Mouse (Mus musculus): ENCODE measurements around the gene Capn13.

Capn13 gene

DNA sequence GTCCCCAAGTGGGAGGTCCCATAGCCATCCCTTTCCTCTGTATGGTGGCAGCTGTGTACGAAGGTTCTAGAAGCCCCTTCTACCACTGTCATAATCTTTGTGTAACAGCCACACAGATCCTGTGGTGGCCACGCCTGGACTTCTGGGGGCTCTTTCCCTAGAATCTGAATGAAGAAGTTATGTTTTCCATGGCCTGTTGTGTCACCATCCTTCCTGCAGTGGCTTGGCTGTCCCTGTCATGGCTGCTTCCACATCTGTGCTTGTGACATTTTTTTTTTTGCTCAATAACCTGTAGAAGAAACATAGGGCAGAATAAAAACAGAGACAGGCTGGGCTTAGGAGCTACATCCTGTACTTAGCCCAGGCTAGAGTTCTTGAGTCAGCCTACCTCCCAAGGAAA, at the start of gene Capn13:
Gene Capn13 (minus strand): TSS at position 5 of the 400 bp plus-strand sequence.
- 83% methylated on average over 2 of the region's 2 CpGs for WGBS

DNA sequence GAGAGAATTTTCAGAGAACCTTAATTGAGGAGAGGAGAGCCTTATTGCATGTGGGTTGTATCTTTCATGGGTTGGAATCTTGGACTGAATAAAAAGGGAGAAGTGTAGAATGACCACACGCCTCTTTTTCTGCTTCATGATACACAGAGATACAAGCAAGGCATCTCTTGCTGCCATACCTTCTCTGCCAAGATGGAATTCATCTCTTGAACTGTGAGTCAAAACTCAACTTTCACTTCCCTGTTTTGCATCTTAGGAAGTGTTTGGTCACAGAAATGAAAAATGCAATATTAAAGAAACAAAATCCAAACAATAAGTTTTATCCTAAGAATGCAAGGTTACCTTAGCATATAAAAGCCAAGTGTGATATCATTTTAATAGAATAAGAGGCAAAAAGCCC, 40.1 kb upstream of the Capn13 start:
- 71% methylated on average over 1 of the region's 1 CpGs for WGBS

DNA sequence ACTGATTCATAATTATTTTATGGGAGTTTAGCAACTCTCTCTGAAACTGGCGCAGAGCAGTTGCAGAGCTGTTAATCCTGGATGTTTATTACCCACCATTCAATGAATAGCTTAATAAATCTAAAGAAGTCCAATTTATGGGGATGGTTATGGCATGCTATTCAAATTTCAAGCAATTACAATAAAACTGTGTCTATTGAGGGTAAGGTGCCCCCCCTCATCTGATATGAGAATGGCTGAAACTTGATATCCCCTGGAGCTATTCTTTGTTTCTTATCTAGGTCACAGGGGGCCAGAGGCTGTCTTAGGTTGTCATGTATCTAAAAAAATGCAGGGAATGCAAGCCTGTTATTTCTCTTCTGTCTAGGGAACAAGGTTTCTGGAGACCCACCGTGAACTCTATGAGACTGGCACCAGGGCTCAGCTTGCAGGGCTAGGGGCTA, 31.9 kb upstream of the Capn13 start:
- WGBS = 78% methylated on average over 2 of the region's 2 CpGs

DNA sequence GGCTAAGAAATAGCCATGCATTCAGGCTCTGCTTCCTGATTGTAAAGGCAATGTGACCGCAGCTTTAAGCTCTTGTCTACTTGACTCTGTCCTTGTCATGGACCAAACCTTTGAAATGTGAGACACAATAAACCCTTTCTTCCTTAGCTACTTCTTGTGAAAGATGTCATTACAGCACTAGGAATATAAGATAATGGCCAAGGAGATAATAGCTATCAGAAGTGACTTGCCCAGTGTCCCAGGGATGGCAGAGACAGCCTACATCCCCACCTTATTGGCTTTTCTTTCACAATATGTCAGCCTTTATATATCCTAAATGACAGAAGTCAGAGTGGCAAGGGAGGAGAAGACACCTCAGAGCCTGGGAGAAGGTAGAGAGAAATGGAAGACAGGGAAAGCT, 31.4 kb upstream of the Capn13 start:
- 92% methylated on average over 1 of the region's 1 CpGs for WGBS

DNA sequence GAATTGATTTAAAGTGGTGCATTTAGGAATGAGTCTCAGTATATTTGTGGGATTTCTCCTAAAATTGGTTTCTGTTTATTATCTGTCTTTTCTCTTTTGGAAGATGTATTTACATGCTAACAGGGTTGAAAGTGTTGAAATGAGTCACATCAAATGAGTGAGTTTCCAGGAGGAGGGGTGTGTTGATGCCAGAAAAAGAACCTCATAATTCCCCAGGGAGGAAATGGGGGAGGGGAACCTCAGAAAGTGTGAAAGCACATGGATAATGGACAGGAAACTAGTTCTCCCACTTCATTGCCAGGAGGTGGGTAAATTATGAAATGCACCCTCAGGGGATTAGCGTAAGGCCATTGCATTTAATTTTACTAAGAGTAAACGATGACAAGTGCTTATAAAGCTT, 16.7 kb upstream of the Capn13 start:
- 27% methylated on average over 2 of the region's 2 CpGs for WGBS

DNA sequence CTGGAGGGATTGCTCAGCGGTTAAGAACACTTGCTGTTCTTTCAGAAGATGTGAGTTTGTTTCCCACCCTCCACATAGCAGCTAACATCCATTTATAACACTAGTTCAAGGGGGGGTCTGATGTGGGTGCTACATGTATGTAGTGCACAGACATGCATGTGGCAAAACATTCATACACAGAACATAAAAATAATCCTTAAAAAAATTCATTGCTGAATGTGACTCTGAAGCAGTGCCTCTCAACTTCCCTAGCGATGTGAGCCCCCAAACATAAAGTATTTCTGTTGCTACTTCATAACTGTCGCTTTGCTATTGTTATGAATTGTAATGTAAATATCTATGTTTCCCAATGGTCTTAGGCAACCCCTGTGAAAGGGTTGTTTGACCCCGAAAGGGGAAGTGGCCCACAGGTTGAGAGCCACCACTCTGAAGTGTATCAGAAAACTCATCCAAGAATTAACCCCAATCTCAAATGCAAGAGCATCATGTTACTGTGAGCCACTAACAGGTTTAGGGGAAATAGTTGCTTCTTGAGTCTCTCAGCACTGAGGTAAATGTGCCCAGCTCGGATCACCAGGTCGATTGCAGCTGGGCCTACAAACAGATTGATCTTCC, 15.6 kb upstream of the Capn13 start:
- 65% methylated on average over 6 of the region's 6 CpGs for WGBS

DNA sequence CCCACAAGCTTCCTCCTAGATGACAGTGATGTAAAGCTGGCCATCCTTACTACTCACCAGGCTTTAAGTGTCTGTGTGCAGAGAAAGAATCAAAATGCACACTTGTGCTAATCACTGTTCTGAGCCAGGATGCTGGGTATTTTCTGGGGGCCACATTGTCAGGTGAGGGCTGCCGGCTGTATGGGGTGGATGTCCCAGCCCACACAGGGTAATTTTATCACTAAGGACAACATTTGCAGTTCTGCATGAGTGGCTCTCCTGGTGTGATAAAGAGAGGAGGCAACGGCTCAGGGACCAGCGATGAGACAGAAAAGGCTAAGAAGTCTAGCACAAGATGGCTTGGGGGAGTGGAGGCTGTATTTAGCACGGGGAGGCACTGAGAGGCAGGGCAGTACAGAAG, 11.2 kb upstream of the Capn13 start:
- WGBS = 43% methylated on average over 4 of the region's 4 CpGs

DNA sequence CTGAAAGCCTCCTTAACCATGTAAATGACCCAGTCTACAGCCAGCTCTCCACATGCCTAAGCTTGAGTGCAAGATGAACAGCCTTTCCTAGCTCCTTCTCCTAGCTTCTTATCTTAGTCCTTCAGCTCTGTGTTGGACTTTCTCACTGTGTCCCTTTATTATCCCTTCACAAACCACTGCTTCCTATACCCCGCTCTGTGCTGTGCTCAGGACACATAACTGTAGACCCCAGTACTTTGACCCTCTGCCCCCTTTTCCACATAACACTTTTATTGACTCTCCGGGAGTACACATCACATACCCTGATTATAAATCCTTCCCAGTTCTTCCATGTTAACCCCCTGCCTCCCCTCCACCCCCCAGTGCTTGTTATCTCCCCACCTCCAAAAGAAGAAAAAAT, 606 bp upstream of the Capn13 start:
- 91% methylated on average over 2 of the region's 2 CpGs for WGBS

DNA sequence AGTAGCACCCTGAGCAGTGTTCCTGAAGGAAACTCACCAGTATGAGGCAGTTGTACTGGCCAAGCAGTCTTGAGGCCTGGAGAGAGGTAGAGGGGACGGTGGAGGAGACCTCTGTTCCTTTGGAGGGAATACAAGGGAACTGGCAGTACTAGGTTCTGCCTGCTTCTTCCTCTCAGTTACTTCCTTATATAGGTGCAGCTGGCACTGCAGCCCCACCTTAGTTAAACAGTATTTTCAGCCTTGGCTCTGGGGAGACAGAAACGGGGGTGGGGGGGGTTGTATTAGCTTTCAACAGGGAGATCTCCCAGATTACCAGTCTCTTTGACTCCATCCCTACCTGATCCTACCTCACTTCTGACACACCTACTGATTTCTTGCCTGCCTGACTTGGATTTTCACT, 1.5 kb downstream of the Capn13 start:
- 72% methylated on average over 2 of the region's 2 CpGs for WGBS

DNA sequence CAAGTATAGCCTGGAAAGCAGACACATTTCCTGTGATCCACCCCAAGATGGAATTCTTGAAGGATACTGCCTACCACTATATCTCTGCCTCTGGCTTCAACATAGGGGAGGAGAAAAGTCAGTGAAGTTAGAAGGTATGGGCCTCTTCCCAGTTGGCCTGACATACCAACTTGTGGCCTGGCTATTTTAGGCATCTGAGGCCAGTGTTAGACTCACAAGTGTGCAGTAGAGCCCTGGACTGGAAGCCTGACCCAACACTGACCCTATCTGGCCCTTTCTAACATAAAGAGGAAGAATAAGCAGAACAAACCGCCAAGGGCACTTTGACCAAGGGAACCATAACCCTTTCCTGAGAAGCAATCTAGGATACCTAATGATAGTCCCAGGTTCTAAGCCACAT, 7.3 kb downstream of the Capn13 start:
- WGBS = 84% methylated on average over 1 of the region's 1 CpGs

DNA sequence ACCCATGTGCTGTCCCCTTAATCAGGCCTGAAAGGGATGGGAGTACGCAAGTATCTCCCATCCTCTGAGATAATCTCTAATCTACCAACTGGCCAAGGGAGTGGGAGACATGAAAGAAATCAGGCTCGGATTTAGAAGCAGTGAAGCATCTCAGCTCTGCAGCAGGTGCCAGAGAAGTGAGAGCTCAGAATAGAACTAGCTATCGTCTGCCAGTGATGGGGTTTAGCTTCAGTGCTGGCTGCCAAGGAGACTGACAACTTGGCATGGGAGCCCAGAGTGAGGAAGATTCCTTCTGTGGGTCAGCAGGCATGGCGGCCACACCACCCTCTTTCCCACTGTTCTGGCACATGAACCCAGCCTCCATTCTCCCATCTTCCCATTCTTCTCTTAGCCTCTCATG, 8.9 kb downstream of the Capn13 start:
- WGBS = 28% methylated on average over 4 of the region's 4 CpGs

DNA sequence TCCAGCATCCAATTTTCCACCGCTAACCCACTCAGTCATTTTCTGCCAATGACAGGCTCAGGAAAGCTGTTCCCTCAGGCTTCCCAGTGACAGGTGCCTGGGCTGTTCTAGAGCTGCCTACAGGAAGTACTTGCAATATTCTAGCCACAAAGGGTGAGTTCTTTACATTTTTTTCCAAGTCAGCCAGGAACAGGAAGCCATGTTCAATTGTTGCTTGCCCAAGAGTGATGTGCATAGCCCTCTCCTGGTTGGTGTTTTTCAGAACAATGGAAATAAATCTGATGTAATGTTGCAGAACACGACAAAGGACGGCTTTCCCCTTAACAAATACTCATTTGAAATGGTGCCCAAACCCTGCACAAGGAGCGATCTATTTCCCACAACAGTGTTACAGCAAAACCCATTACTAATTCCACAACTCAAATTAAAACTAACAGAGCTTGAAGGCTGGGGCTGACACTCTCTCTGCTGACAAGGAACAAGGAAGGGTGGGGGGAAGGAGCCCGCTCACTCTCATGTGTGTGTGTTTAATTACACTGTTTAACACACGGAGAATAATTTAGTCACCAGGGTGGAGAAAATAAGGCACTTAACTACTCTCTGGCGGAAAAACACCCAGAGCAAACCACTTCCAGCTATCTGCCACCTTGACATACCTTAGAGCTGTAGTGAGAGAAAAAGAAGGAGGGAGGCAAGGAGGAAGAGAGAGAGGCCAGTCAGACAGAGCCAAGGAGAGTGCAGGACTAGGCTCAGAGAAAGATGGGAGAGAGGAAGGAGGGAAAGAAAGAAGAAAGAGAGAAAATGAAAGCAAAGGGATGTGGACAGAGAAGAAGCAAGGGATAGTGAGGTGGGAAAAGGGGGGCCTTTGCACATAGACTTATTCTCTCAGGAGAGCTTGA, 10.2 kb downstream of the Capn13 start:
- 34% methylated on average over 7 of the region's 7 CpGs for WGBS

DNA sequence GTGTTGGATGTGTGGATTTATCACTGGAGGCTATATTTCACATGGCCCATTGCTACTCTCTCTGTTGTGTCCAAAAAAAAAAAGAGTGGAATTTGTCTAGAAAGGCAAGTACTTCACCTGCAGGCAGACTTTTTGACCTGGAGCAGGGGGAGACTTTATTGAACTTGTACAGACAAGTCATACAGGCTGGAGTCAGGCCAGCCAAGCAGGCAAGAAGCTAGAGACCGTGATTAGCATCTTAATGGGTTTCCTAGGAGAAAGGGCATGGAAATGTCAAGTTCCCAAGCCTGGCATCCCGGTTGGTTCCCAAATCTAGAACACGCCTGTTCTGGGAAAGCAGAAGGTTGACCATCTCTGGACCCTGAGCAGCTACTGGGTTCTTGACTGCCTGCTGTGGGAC, 11.3 kb downstream of the Capn13 start:
- WGBS = 90% methylated on average over 3 of the region's 3 CpGs

DNA sequence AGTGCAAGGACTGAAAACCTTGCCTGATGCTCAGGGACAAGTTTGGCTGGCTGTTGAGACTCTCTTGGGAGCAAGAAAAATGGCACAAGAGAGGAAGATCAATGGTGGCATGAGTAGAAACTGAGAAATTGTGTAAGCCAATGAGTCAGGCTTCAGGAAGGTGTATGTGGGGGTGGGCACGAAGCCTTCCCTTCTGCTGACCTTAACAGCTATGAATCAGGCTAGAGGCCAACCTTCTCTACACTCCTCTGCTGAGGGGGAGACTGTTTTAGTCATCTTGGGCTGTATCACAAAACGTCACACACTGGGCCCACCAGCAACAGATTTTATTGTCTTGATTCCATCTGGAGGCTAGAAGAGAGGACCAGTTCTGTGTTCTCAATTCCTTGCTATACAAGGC, 14.1 kb downstream of the Capn13 start:
- 46% methylated on average over 2 of the region's 2 CpGs for WGBS

DNA sequence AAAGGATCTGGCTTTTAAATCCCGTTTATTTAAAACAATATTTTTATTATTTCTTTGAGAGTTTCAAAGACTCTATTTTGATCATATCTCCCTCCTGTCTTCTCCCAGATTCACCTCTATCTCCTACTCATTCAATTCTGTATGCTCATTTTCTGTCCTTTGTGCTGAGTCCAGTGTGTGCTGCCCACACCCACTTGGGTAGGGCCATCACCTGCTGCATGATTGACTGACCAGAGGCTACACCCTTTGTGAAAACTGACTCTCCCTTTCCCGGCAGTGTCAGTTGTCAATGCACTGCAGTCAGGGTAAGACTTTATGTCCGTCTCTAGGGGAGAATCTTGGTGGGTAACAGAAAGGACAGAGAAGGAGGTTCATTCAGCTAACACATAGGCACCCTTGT, 14.7 kb downstream of the Capn13 start:
- WGBS = 83% methylated on average over 3 of the region's 3 CpGs

DNA sequence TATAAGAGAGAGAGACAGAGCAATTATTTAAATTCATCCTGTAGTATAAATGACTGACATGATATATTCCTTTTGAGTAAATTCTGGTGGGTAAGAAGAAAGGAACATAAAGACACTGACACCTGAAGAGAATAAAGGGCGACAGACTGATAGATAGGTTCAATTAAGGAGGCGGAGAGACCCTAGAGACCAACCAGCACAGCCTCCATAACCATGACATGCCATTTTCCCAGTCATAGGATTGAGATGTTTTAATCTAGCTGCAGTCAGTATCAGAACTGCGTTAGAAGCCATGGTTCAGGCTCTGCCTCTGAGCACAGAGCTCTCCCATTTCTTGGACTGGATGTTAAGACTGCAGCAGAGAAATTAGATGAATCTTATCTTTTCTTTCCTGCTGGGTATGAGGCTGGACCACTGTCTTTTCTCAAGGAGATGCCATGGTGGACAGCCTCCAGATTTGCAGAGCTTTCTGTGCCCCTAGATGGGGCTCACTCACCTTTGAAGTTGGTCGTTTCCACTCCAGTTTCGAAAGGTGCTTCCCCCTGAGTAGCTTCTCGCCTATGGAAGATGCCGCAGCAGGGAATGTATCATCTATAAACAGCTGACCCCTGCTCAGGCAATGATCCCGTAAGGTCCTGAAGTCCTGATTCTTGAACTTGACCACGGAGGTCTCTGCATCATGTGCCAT, 18.2 kb downstream of the Capn13 start:
- WGBS = 90% methylated on average over 9 of the region's 9 CpGs

DNA sequence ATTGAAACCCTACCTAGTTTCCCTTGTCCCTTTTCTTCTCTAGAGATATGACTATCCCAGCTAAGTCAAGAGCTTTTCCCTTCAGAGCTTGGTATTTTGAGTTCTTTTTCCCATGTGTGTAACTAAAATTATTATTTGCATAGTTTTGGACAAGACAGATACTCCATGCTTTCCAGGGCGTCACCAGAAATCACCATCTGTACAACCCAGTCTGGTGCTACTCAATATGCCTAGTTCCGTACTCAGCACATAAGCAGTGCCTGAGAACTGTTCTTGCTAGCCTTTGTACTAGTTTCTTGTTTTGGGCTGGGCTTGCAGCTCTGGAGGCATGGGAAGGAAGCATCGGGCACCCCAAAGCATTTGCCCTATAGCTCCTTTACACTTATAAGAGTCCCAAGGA, 19.0 kb downstream of the Capn13 start:
- WGBS = 66% methylated on average over 3 of the region's 3 CpGs

DNA sequence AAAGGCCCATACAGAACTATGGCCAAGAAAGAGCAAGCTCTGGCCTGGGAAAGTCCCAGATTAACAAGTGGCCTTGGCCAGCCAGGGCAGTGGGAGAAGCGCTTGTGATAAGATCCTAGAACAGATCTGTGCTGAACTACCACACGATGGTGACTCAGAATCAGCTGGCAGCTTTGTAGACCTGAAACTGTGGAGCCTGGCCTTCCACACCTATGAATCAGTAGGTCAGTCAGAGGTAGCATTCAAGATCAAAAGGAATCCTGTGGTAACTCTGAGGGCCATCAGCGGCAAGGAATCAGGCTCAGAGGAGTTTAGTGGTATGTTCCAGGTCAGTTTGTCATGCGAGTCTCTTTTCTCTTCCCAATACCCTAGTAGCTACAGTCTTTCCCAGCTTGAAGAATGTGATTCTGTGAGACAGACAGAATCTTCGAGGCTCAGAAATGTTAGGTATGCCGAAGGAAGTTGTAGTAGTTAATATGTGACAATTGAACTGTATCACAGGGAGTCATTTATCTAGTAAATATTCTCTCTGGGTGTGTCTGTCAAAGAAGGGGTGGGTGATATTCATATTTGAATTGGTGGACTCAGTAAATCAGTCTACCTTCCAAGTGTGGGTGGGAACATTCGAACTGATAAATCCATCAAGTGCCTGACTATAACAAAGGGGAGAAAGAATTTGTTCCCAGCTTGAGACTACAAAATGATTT, 22.7 kb downstream of the Capn13 start:
- 90% methylated on average over 7 of the region's 7 CpGs for WGBS

DNA sequence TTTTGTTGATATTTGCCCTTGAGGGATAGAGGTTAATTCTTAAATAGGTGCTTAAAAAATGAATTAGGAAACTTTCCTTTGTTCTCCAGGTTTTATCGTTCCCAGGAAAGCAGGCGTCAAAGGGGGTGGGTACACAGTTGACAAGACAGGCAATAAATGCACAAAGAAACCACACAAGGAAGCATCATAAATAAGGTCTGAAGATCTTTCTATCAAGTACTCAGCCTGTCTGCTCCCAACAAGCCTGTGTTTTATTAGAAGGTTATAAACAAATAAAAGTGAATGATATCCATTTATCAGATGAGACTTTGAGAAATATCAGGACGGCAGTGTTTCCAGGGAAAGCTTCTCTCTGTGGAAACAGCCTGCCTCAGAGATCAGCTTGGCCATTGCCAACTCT, 33.3 kb downstream of the Capn13 start:
- 84% methylated on average over 3 of the region's 3 CpGs for WGBS

DNA sequence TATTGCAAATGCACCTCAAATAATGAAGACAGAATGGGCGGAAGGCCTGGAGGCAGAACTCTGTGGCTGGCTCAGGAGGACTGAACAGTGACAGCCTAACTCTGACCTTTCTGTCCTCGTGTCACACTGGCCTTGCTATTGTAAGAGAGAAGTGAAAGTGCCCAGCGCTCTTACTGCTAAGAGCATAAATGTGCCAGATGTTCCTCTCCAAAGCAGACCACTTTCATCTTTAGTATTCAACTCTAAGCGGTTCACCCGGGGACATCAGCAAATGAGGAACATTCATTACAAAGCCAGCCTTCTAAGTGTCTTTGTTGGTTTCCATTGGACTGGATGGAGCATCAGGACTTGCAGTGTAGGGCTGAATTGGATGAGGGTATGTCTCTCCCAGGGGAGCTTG, 39.6 kb downstream of the Capn13 start:
- WGBS = 69% methylated on average over 5 of the region's 5 CpGs

DNA sequence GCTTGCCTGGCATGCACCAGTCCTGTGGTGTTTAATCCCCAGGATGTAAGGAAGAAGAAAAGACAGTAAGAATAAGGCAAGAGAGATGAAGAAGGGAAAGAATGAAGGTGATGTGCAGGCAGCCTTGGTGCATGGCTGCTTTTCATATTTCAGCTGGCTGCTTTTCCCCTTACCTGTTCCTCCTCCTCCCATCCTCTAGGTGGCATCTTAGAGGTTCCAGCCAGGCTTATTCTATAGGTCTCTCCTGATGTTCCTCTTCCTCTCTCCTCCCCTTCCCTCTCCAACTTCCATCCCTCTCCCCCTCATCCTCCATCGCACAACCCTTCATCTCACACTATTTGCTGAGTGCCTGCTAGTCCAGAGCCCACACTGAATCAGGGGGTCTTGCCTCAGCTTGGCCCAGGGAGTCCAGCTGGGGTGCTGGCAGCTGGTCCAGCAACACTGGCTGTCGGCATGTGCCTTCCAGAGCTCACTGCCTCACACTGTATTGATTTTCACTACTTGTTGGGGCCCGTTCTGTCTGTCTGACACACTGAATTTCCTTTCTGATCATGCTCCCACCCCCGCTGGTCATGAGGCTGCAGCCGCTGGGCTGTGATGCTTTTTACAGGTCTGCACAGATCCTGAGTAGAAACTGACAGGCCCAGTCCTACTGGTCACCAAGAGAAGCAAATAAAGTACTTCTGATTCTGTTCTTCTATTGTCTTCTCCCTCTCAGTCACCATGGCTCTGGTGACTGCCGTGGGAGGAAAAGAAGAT, 56.9 kb downstream of the Capn13 start:
- 88% methylated on average over 6 of the region's 6 CpGs for WGBS
